Mouse (Mus musculus): ENCODE measurements around the gene Asb12. TPM values are rescaled to one million over a fixed set of nuclear protein-coding genes. Genes with fewer than 3 reads are reported as not detected.

Gene Asb12
- polyA plus RNA-seq, 1 experiment from 2014 or later = 0.15 TPM

DNA sequence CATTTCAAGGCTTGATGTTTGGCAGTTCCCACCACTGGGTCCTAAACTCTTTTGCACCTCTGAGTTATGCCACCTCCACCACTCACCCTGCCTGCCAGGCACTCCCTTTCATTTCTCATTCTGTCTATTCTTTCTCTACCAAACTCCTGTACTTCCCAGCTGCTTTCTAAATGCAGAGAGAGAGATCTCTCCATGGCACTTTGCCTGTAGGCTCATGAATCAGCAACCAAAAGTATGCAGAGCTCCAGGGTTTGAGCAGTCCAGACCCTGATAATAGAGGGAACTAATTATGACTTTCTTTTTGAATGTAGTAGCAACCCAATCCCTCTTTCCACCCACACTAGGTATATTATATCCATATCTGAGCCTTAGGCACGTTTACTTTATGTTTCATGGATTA, 115.5 kb downstream of the Asb12 start:
- Histone ChIP-seq H3K27ac (no peak overlapping the region), H3K9ac (no peak overlapping the region), H3K4me3 (no peak overlapping the region), H3K27me3 (no peaks in the 10 kb centered on the region), H3K4me2 (peak overlapping the region; percentile 63; the same call in 1 of the 2 replicates), H3K9me3 (no peaks in the 10 kb centered on the region), H3K4me1 (peaks cover 3% of the 10 kb centered on the region; the same call in 1 of the 2 replicates), H3K36me3 (no peaks in the 10 kb centered on the region)
- WGBS = 39% methylated on average over 1 of the region's 1 CpGs
- ATAC-seq (ENCODE audit: borderline replicate concordance, extremely low read depth, low FRiP score, low TSS enrichment) = no peak

DNA sequence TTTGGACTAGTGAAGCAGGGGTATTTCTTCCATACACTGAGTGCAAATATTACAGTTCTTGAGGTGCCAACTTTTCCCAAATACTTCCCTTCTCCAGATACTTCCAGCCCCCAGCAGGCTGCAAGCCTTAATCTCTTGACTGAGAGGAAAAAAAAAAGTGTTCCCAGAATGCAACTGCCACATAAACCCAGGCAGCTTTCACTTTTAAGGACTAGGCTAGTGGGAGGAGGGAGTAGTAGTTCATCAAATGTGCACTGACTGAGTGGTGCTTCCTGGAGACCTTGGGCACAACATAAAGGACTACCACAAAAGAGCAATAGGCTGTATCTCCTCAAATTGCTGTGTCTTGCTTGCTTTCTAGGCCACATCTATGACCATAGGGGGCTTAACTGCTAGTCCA, 116.5 kb downstream of the Asb12 start:
- no peak for ATAC-seq (ENCODE audit: borderline replicate concordance, extremely low read depth, low FRiP score, low TSS enrichment)
- peaks cover 3% of the 10 kb centered on the region; the same call in 1 of the 2 replicates for H3K4me1 ChIP-seq
- H3K27me3 ChIP-seq = no peaks in the 10 kb centered on the region
- H3K9ac ChIP-seq = no peak overlapping the region
- H3K27ac ChIP-seq = no peak overlapping the region
- H3K4me3 ChIP-seq = no peak overlapping the region
- no peak overlapping the region for H3K4me2 ChIP-seq
- H3K36me3 ChIP-seq = no peaks in the 10 kb centered on the region
- no peaks in the 10 kb centered on the region for H3K9me3 ChIP-seq

DNA sequence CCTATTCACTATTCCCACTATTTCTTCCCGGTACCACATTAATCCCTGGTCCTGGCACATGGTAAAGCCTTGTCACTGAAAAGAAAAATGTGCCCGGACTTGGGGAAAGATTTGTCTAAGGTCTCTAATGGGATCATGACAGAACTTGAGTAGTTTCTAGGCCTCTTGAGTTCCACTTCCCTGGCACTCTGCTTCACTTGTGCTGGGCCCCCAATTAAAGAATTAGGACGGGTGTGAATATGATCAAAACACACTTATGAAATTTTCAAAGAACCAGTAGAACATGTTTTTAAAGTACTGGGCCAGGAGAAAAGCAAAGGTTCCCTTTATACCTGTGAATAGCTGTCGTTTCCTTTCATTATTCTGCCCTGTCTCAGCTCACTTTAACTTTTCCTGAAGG, 119.3 kb downstream of the Asb12 start:
- Histone ChIP-seq H3K36me3 (no peaks in the 10 kb centered on the region), H3K4me3 (no peak overlapping the region), H3K4me1 (peaks cover 3% of the 10 kb centered on the region; the same call in 1 of the 2 replicates), H3K9me3 (no peaks in the 10 kb centered on the region), H3K27me3 (no peaks in the 10 kb centered on the region), H3K4me2 (no peak overlapping the region), H3K27ac (no peak overlapping the region), H3K9ac (no peak overlapping the region)
- no peak for ATAC-seq (ENCODE audit: borderline replicate concordance, extremely low read depth, low FRiP score, low TSS enrichment)
- WGBS = 68% methylated on average over 4 of the region's 4 CpGs

DNA sequence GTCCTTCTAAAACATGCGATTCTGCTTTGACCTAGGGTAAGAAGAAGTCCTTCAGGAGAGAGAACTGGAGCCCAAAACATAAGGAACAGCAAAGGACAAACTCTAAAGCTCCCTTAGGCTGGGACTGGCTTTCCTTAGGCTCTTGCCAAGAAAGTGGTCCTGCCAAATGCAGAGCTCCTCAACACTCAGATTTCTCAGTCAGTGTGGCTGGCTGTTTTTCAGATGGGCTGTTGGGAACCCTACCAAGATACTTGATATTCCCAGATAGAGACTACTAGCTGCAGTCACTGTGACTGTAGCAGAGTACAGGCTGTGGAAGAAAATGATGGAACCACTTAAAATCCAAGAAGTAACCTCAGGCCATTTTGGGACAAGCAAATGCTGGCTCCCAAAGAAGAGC, 120.6 kb downstream of the Asb12 start:
- H3K27me3 ChIP-seq = no peaks in the 10 kb centered on the region
- 84% methylated on average over 1 of the region's 1 CpGs for WGBS
- H3K4me2 ChIP-seq = no peak overlapping the region
- H3K27ac ChIP-seq = no peak overlapping the region
- ATAC-seq (ENCODE audit: borderline replicate concordance, extremely low read depth, low FRiP score, low TSS enrichment) = no peak
- H3K9me3 ChIP-seq = no peaks in the 10 kb centered on the region
- no peak overlapping the region for H3K4me3 ChIP-seq
- peaks cover 3% of the 10 kb centered on the region; the same call in 1 of the 2 replicates for H3K4me1 ChIP-seq
- H3K36me3 ChIP-seq = no peaks in the 10 kb centered on the region
- H3K9ac ChIP-seq = no peak overlapping the region

Other genes with a start within 250 kb of the Asb12 start
- gene Amer1, start 113.1 kb downstream of the Asb12 start, polyA plus RNA-seq (2015; fragmentation: Nextera tagmentation; extraction: Ambion mirVana) = 11.3 and 12.5 TPM in 2 replicates
- gene Pfn5, start 117 bp upstream of the Asb12 start, polyA plus RNA-seq (2015; fragmentation: Nextera tagmentation; extraction: Ambion mirVana) = not detected in 2 replicates
- 17.4 and 17.5 TPM in 2 replicates for gene Zc4h2, start 100.5 kb upstream of the Asb12 start, polyA plus RNA-seq (2015; fragmentation: Nextera tagmentation; extraction: Ambion mirVana)
- 2.3 and 2.6 TPM in 2 replicates for gene Zc3h12b, start 153.7 kb upstream of the Asb12 start, polyA plus RNA-seq (2015; fragmentation: Nextera tagmentation; extraction: Ambion mirVana)

All from lung, embryonic 15.5 days (tissue).